Mouse (Mus musculus) cortical plate, adult 2 months (tissue): ENCODE data around the gene Olfr65.

Experiments used
- CTCF ChIP-seq: fragments of 200-500 bp; IDR thresholded peaks from 2 replicates; pipeline ENCODE4 v1.5.1; 2011; ENCODE audit warnings: mild to moderate bottlenecking, control low read depth, low read length; ENCODE audit not compliant: insufficient read depth; ENCODE audit errors: extremely low read depth
- POLR2A ChIP-seq: fragments of 200-500 bp; IDR thresholded peaks from 2 replicates; pipeline ENCODE4 v1.6.1; 2011; ENCODE audit warnings: mild to moderate bottlenecking, low read length, control low read depth; ENCODE audit not compliant: insufficient read depth; ENCODE audit errors: extremely low read depth

GRCm38 (mm10) chr7:103854669-103855068, 48.6 kb upstream of the Olfr65 start:
- TF ChIP-seq CTCF (no peak), POLR2A (no peak)
